Mouse (Mus musculus) heart, embryonic 15.5 days (tissue): ENCODE data around the gene BC100530. TPM values are rescaled to one million over a fixed set of nuclear protein-coding genes. Genes with fewer than 3 reads are reported as not detected.
"Not testable (repeated sequence)": the region's sequence is repeated elsewhere in the genome, so short reads cannot be mapped to it uniquely, and the experiment has no call there.

Experiments used
- ATAC-seq: fragments of 200-750 bp; cut with Nextera tagmentation; replicated peaks from 2 replicates; pipeline ENCODE4 v1.8.0; 2017; ENCODE audit warnings: low read depth, moderate TSS enrichment; ENCODE audit not compliant: insufficient number of reproducible peaks, insufficient read depth, low FRiP score
- H3K27ac ChIP-seq: fragments of 300-500 bp; sonication (generic); 2 replicates; pipeline ENCODE4 v1.5.1; 2015; ENCODE audit warnings: mild to moderate bottlenecking, inconsistent platforms
- H3K27me3 ChIP-seq: fragments of 300-500 bp; sonication (generic); 2 replicates; pipeline ENCODE4 v1.6.1; 2015; ENCODE audit warnings: inconsistent platforms
- H3K36me3 ChIP-seq: fragments of 300-500 bp; sonication (generic); 2 replicates; pipeline ENCODE4 v1.6.1; 2015; ENCODE audit warnings: mild to moderate bottlenecking, inconsistent platforms
- H3K4me1 ChIP-seq: fragments of 300-500 bp; sonication (generic); replicated peaks from 2 replicates; pipeline ENCODE4 v1.6.1; 2015; ENCODE audit warnings: inconsistent platforms
- H3K4me2 ChIP-seq: fragments of 300-500 bp; sonication (generic); 2 replicates; pipeline ENCODE4 v1.6.1; 2015; ENCODE audit warnings: inconsistent platforms, mild to moderate bottlenecking, moderate library complexity
- H3K4me3 ChIP-seq: fragments of 300-500 bp; sonication (generic); 2 replicates; pipeline ENCODE4 v1.5.1; 2015; ENCODE audit warnings: mild to moderate bottlenecking, inconsistent platforms
- H3K9ac ChIP-seq: fragments of 300-500 bp; sonication (generic); 2 replicates; pipeline ENCODE4 v1.6.1; 2015; ENCODE audit warnings: mild to moderate bottlenecking, inconsistent platforms
- H3K9me3 ChIP-seq: fragments of 300-500 bp; sonication (generic); replicated peaks from 2 replicates; pipeline ENCODE4 v1.6.1; 2016; ENCODE audit warnings: inconsistent platforms
- whole genome bisulfite sequencing: fragments of 180-500 bp; shearing (Covaris S2); methylation state at CpG from one replicate; pipeline ENCODE4 v1.1.7; 2015; ENCODE audit warnings: mixed read lengths; 5-methylcytosine and 5-hydroxymethylcytosine counted together
- polyA plus RNA-seq: library from polyadenylated mRNA; unstranded; fragments of >200 nt; fragmentation: Nextera tagmentation; extraction: Ambion mirVana; gene quantifications from 2 replicates; pipeline ENCODE4 v1.2.1, GENCODE M21; 2015

BC100530 gene
- polyA plus RNA-seq = 3.9 and 7.1 TPM in 2 replicates

DNA sequence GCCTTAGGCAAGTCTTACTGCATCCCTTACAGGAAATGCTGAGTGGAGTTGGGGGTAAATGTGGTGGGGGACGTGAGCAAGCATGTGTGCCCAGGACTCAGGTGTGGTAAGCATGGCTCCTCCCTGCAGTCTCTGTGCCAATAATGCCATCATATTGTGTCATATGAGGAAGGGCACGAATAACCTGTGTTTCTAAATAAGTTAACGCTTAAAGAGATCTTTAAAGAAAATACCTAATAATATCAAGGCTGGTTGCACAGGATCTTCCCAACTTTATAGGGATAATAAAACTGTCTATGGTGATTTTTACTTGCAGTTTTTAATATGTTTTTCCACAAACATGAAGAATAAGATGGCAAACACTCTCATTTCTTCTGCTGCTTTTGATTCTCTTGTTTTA is at the start of gene BC100530:
Gene BC100530 (minus strand): TSS at position 101 of the 400 bp plus-strand sequence.
- H3K27ac ChIP-seq, ATAC-seq, H3K4me3 ChIP-seq, H3K36me3 ChIP-seq, H3K9ac ChIP-seq, H3K27me3 ChIP-seq, H3K4me2 ChIP-seq, H3K4me1 ChIP-seq, H3K9me3 ChIP-seq: not testable (repeated sequence)
- WGBS = 75% methylated on average over 3 of the region's 3 CpGs

DNA sequence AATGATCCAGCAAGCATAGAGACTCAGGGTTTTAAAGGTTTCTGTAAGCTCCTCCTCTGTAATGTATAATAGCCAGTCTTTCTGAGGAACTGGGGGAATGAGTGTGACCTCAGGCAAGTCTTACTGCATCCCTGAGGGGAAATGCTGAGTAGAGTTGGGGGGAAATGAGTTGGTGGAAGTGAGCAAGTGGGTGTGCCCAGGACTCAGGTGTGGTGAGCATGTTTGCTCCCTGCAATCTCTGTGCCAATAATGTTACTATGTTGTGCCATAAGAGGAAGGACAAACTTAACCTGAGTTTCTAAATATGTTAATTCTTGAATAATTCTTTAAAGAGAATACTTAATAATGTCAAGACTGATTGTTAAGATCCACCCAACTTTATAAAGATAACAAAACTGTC is 40.8 kb upstream of the BC100530 start, which contains the start of gene Stfa2:
Gene Stfa2 (minus strand): TSS at position 101 of the 400 bp plus-strand sequence.
- no peaks in the 10 kb centered on the region for H3K27me3 ChIP-seq
- no peak for ATAC-seq
- H3K4me2 ChIP-seq = no peak within 1 kb of the TSS
- no peak within 1 kb of the TSS for H3K27ac ChIP-seq
- no peaks in the 10 kb centered on the region for H3K36me3 ChIP-seq
- H3K9ac ChIP-seq = no peak within 1 kb of the TSS
- no peaks in the 10 kb centered on the region for H3K9me3 ChIP-seq
- H3K4me3 ChIP-seq = no peak within 1 kb of the TSS
- H3K4me1 ChIP-seq = no peaks in the 10 kb centered on the region

DNA sequence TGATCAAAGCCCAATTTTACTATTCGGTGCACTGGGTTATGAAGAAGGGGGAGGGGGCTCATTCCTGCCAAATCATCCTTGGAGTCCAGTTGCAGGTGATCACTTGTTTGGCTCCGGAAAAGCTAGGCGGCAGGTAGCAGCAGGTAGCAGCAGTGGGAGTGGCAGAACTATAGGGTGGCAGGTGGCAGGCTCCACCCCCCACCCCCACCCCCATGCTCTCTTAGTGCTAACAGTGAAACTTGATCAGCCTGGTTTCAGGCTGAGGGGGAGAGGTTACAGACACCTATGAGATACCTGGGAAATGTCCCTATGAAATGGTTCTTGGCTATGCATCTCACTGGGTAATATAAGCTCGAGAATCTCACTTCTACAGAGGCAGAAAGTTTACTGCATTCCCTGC is 21.5 kb upstream of the BC100530 start:
- ATAC-seq = no peak
- no peaks in the 10 kb centered on the region for H3K27me3 ChIP-seq
- no peaks in the 10 kb centered on the region for H3K9me3 ChIP-seq
- H3K36me3 ChIP-seq = no peaks in the 10 kb centered on the region
- no peaks in the 10 kb centered on the region for H3K4me1 ChIP-seq
- 20% methylated on average over 4 of the region's 4 CpGs for WGBS
- no peak overlapping the region for H3K27ac ChIP-seq
- H3K9ac ChIP-seq = no peak overlapping the region
- no peak overlapping the region for H3K4me3 ChIP-seq
- no peak overlapping the region for H3K4me2 ChIP-seq

DNA sequence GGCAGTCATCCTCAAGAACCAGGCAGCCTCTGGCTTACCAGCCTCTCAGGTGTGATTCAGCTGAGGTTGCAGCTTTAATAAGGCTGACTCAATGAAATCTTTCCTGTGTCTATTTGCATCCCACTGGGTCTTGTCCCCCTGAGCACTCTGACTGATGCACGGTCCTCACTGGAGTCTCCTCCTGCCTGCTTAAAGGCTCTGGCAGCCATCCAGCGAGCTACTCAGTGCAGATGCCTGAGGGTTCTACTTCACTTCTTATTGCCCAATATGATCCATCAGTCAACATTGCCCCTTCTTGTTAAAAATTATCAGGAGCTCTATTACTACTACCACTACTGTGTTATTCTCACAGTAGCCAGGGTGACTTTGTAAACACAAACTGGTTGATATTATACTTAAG is 30.4 kb downstream of the BC100530 start:
- Histone ChIP-seq H3K9me3 (no peaks in the 10 kb centered on the region), H3K36me3 (no peaks in the 10 kb centered on the region), H3K27me3 (no peaks in the 10 kb centered on the region), H3K27ac (no peak overlapping the region), H3K9ac (no peak overlapping the region), H3K4me2 (no peak overlapping the region), H3K4me1 (no peaks in the 10 kb centered on the region), H3K4me3 (no peak overlapping the region)
- ATAC-seq = no peak
- WGBS = 60% methylated on average over 2 of the region's 2 CpGs

DNA sequence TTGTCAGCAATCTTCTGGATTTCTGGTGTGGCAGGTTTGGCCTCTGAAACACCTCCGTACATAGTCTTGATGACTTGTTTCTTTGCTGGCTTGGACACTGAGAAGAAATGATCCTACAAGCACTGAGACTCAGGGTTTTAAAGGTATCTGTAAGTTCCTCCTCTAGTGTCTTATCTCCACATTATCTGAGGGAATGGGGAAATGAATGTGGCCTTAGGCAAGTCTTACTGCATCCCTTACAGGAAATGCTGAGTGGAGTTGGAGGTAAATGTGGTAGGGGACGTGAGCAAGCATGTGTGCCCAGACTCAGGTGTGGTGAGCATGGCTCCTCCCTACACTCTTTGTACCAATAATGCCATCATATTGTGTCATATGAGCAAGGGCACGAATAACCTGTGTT is 33.3 kb downstream of the BC100530 start, which contains the start of gene BC117090:
Gene BC117090 (minus strand): TSS at position 101 of the 400 bp plus-strand sequence.
- H3K9ac ChIP-seq = no peak within 1 kb of the TSS
- no peak within 1 kb of the TSS for H3K4me2 ChIP-seq
- ATAC-seq = no peak
- no peak within 1 kb of the TSS for H3K4me3 ChIP-seq
- H3K9me3 ChIP-seq = no peaks in the 10 kb centered on the region
- H3K27me3 ChIP-seq = no peaks in the 10 kb centered on the region
- H3K27ac ChIP-seq = no peak within 1 kb of the TSS
- no peaks in the 10 kb centered on the region for H3K36me3 ChIP-seq
- 69% methylated on average over 3 of the region's 3 CpGs for WGBS
- H3K4me1 ChIP-seq = no peaks in the 10 kb centered on the region

DNA sequence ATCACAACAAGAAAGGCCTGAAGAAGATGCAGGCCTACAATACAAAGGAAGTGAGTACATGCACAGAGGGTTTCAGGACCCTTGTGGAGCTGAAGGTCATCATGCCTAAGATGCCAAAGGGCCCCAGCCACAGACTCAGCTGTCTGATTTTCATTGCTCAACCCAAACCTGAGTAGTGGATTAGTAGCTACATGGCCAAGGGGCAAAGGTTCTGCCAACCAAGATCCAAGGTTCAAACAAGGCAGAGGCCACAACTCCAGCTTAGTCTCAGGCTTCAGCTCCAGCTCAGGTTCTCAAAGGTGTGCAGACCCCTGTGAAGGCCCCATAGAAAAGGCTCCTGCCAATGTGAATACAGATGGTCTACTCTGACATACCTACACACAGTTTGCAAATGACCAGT is 48.3 kb downstream of the BC100530 start:
- Histone ChIP-seq H3K9ac (no peak overlapping the region), H3K4me3 (no peak overlapping the region), H3K27ac (no peak overlapping the region), H3K9me3 (no peaks in the 10 kb centered on the region), H3K36me3 (no peaks in the 10 kb centered on the region), H3K27me3 (no peaks in the 10 kb centered on the region), H3K4me1 (no peaks in the 10 kb centered on the region), H3K4me2 (no peak overlapping the region)
- ATAC-seq = no peak

DNA sequence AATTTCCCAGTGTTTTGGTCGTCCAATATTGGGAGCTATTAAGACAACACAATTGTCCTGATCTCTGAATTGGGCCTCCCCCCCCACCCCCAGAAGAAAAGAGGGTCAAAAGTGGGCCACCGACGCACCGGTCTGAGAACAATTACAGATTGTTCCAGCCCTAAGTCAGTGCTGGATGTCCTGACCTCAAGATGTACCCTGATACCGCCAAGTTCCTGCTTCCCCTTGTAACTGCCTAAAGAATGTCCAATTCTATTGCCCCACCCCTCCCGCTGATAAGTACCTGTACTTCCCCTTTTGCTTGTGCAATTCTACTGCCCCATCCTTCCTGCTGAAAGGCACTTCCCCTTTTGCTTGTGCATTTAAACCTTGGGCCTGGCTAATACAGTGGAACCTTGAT is 51.4 kb downstream of the BC100530 start:
- ATAC-seq, H3K9ac ChIP-seq, H3K27ac ChIP-seq: not testable (repeated sequence)

More for the DNA sequence above, 51.4 kb downstream of the BC100530 start:
- not testable (repeated sequence) for H3K9me3 ChIP-seq, H3K36me3 ChIP-seq, H3K27me3 ChIP-seq, H3K4me1 ChIP-seq, H3K4me3 ChIP-seq, H3K4me2 ChIP-seq
- WGBS = 81% methylated on average over 6 of the region's 6 CpGs

Other genes with a start within 250 kb of the BC100530 start
- gene Csta1, start 236.5 kb downstream of the BC100530 start, polyA plus RNA-seq = not detected in 2 replicates
- gene Stfa2l1, start 210.9 kb downstream of the BC100530 start, polyA plus RNA-seq = 0.79 and 1.4 TPM in 2 replicates
- 1.7 and 2.6 TPM in 2 replicates for gene Gm5483, start 183.5 kb downstream of the BC100530 start, polyA plus RNA-seq
- gene Gm5416, start 157.3 kb downstream of the BC100530 start, polyA plus RNA-seq = not detected in 2 replicates
- not detected in 2 replicates for gene 2010005H15Rik, start 146.3 kb downstream of the BC100530 start, polyA plus RNA-seq
- gene Stfa1, start 90.8 kb downstream of the BC100530 start, polyA plus RNA-seq = 4.0 and 6.2 TPM in 2 replicates
- not detected in 2 replicates for gene BC117090, start 33.4 kb downstream of the BC100530 start, polyA plus RNA-seq
- gene Stfa2, start 40.7 kb upstream of the BC100530 start, polyA plus RNA-seq = 0.34 and 0.60 TPM in 2 replicates
- 1.5 and 1.9 TPM in 2 replicates for gene Stfa3, start 87.6 kb upstream of the BC100530 start, polyA plus RNA-seq
- gene Casr, start 194.4 kb upstream of the BC100530 start, polyA plus RNA-seq = 0.09 TPM in 1 of 2 replicates, not detected in the other